Mouse (Mus musculus) bone marrow, adult 2 months (tissue): ENCODE data around the gene Magoh.

Experiments used
- CTCF ChIP-seq: fragments of 200-500 bp; IDR thresholded peaks from 2 replicates; pipeline ENCODE4 v1.5.1; 2011; ENCODE audit warnings: low read length, control low read depth; ENCODE audit not compliant: control insufficient read depth, insufficient read depth
- POLR2A ChIP-seq: fragments of 200-500 bp; IDR thresholded peaks from 2 replicates; pipeline ENCODE4 v1.6.1; 2011; ENCODE audit warnings: low read depth, mild to moderate bottlenecking, control low read depth, low read length, borderline replicate concordance; ENCODE audit not compliant: control insufficient read depth

GRCm38 (mm10) chr4:107928269-107928668, 48.7 kb downstream of the Magoh start:
- no peak for TF ChIP-seq CTCF
- no peak for TF ChIP-seq POLR2A
